In genomic region chr9:75609965-75610364, GRCm38 (mm10) we compare ENCODE assay signal across 9 mouse cellular contexts. TPM values are rescaled to one million over a fixed set of nuclear protein-coding genes. Genes with fewer than 3 reads are reported as not detected.
A peak's percentile ranks its signal among the peaks of the same experiment; 100 is the strongest.
DNase-seq lines count a peak whose midpoint lies in the region; ATAC-seq and TF ChIP-seq lines count a peak whose summit lies in the region.
"Had no signal": no experiment of that assay in that cellular context is flagged by ENCODE, and none has a peak within 500 bp of the region (broad histone marks: within the 10 kb centered on the region; RNA-seq: fewer than 3 reads in every experiment).

No protein-coding gene starts in this region.

- peak overlapping the region; percentile 68 for H3K4me3 ChIP-seq in layer of hippocampus, adult 2 months
- peak overlapping the region; percentile 81 for H3K4me3 ChIP-seq in embryonic facial prominence, embryonic 12.5 days
- peak overlapping the region; percentile 92 for H3K4me3 ChIP-seq in hindbrain, embryonic 13.5 days
- peak overlapping the region; percentile 77 for H3K4me3 ChIP-seq in neural tube, embryonic 12.5 days

- H3K27me3 ChIP-seq in embryonic facial prominence, embryonic 12.5 days: no peaks in the 10 kb centered on the region
- H3K27me3 ChIP-seq in hindbrain, embryonic 13.5 days: no peaks in the 10 kb centered on the region
- H3K27me3 ChIP-seq in neural tube, embryonic 12.5 days (replicated peaks): no peaks in the 10 kb centered on the region

- H3K9me3 ChIP-seq in embryonic facial prominence, embryonic 12.5 days: no peaks in the 10 kb centered on the region
- no peaks in the 10 kb centered on the region for H3K9me3 ChIP-seq in hindbrain, embryonic 13.5 days
- H3K9me3 ChIP-seq in neural tube, embryonic 12.5 days: no peaks in the 10 kb centered on the region
- H3K9me3 ChIP-seq: liver, embryonic 15.5 days had no signal

- 0 out of 2 replicates have a peak, but pooled peaks cover 3% of the 10 kb centered on the region for H3K4me1 ChIP-seq in embryonic facial prominence, embryonic 12.5 days
- peaks cover 21% of the 10 kb centered on the region for H3K4me1 ChIP-seq in hindbrain, embryonic 13.5 days (replicated peaks)
- H3K4me1 ChIP-seq in neural tube, embryonic 12.5 days: no peaks in the 10 kb centered on the region

- no peak for TF ChIP-seq CTCF in layer of hippocampus, adult 2 months (conservative IDR thresholded peaks at IDR 0.05)

- H3K36me3 ChIP-seq in embryonic facial prominence, embryonic 12.5 days: no peaks in the 10 kb centered on the region
- peaks cover 11% of the 10 kb centered on the region for H3K36me3 ChIP-seq in hindbrain, embryonic 13.5 days
- no peaks in the 10 kb centered on the region; the same call in 1 of the 2 replicates for H3K36me3 ChIP-seq in neural tube, embryonic 12.5 days
- H3K36me3 ChIP-seq: liver, embryonic 15.5 days had no signal

- peak overlapping the region; percentile 84 for H3K4me2 ChIP-seq in embryonic facial prominence, embryonic 12.5 days (replicated peaks)
- peak overlapping the region; percentile 70 for H3K4me2 ChIP-seq in hindbrain, embryonic 13.5 days
- peak overlapping the region; percentile 77 for H3K4me2 ChIP-seq in neural tube, embryonic 12.5 days (replicated peaks)

- H3K9ac ChIP-seq in embryonic facial prominence, embryonic 12.5 days: no peak overlapping the region
- peak overlapping the region; percentile 92 for H3K9ac ChIP-seq in hindbrain, embryonic 13.5 days
- peak overlapping the region; percentile 76 for H3K9ac ChIP-seq in neural tube, embryonic 12.5 days
- H3K9ac ChIP-seq: liver, embryonic 15.5 days had no signal

- WGBS in embryonic facial prominence, embryonic 12.5 days: 13% methylated on average over 16 of the region's 16 CpGs
- 6% methylated on average over 16 of the region's 16 CpGs for WGBS in hindbrain, embryonic 13.5 days
- WGBS in neural tube, embryonic 12.5 days: 12% methylated on average over 16 of the region's 16 CpGs

- DNase-seq in layer of hippocampus, adult 2 months (ENCODE audit: low spot score in 2 of 2): no peak
- no peak for DNase-seq in layer of hippocampus, postnatal 25 days (ENCODE audit: extremely low spot score in 1 of 2, low spot score in 1 of 2)
- no peak for DNase-seq in adrenal gland, postnatal 14 days
- DNase-seq in cerebellum, adult 8-10 months: no peak

- peak overlapping the region; percentile 97 for H3K27ac ChIP-seq in layer of hippocampus, adult 2 months
- H3K27ac ChIP-seq in embryonic facial prominence, embryonic 12.5 days: no peak overlapping the region
- H3K27ac ChIP-seq in hindbrain, embryonic 13.5 days: peak overlapping the region; percentile 95
- H3K27ac ChIP-seq in neural tube, embryonic 12.5 days: no peak overlapping the region; the same call in 1 of the 2 replicates
- H3K27ac ChIP-seq: liver, embryonic 15.5 days had no signal

- ATAC-seq in embryonic facial prominence, embryonic 12.5 days (ENCODE audit: insufficient number of reproducible peaks, insufficient read depth, low FRiP score, low TSS enrichment): no peak
- ATAC-seq in hindbrain, embryonic 13.5 days (ENCODE audit: low FRiP score): no peak
- ATAC-seq in neural tube, embryonic 12.5 days (ENCODE audit: low FRiP score, low read depth): no peak
- no peak for ATAC-seq in erythroid progenitor cell, adult 5-6 weeks (replicated peaks; ENCODE audit: low FRiP score, poor library complexity, severe bottlenecking)

RNA-seq across cellular contexts. Expression of gene Tmod2, which starts 1.2 kb away (rescaled TPM):
- total RNA-seq in layer of hippocampus, adult 2 months (2021): 100 to 1,000 TPM; 376 to 380 TPM
- total RNA-seq in layer of hippocampus, postnatal 25 days (2021): 100 to 1,000 TPM; 363 to 370 TPM
- polyA plus RNA-seq in embryonic facial prominence, embryonic 12.5 days (2016; fragmentation: Nextera tagmentation; extraction: Ambion mirVana): 36.0 and 40.1 TPM in 2 replicates
- polyA plus RNA-seq in hindbrain, embryonic 13.5 days (2015; fragmentation: Nextera tagmentation; extraction: Ambion mirVana): 198 and 199 TPM in 2 replicates
- 114 and 117 TPM in 2 replicates for polyA plus RNA-seq in neural tube, embryonic 12.5 days (2016; fragmentation: Nextera tagmentation; extraction: Ambion mirVana)
- 15.7 and 20.2 TPM in 2 replicates for total RNA-seq in adrenal gland, postnatal 14 days (2021)
- total RNA-seq in erythroid progenitor cell, adult 5-6 weeks (2015; ENCODE audit: low replicate concordance): not detected in 2 replicates
- not detected in 2 replicates for total RNA-seq in erythroid progenitor cell, adult 5-6 weeks (2017; ENCODE audit: low replicate concordance)

RNA-seq across cellular contexts. Expression of gene Lysmd2, which starts 15.6 kb away (rescaled TPM):
- 10 to 100 TPM; 56.6 to 60.3 TPM for total RNA-seq in layer of hippocampus, adult 2 months (2021)
- total RNA-seq in layer of hippocampus, postnatal 25 days (2021): 10 to 100 TPM; 58.2 to 67.7 TPM
- 28.5 and 28.6 TPM in 2 replicates for polyA plus RNA-seq in embryonic facial prominence, embryonic 12.5 days (2016; fragmentation: Nextera tagmentation; extraction: Ambion mirVana)
- polyA plus RNA-seq in hindbrain, embryonic 13.5 days (2015; fragmentation: Nextera tagmentation; extraction: Ambion mirVana): 24.8 and 26.2 TPM in 2 replicates
- polyA plus RNA-seq in neural tube, embryonic 12.5 days (2016; fragmentation: Nextera tagmentation; extraction: Ambion mirVana): 16.8 and 18.8 TPM in 2 replicates
- 18.8 and 20.5 TPM in 2 replicates for total RNA-seq in adrenal gland, postnatal 14 days (2021)
- total RNA-seq in erythroid progenitor cell, adult 5-6 weeks (2015; ENCODE audit: low replicate concordance): not detected in 2 replicates
- total RNA-seq in erythroid progenitor cell, adult 5-6 weeks (2017; ENCODE audit: low replicate concordance): not detected in 2 replicates

RNA-seq across cellular contexts. Expression of gene Tmod3, which starts 50.5 kb away (rescaled TPM):
- 10 to 100 TPM; 37.6 to 40.5 TPM for total RNA-seq in layer of hippocampus, adult 2 months (2021)
- 10 to 100 TPM; 38.7 to 42.6 TPM for total RNA-seq in layer of hippocampus, postnatal 25 days (2021)
- polyA plus RNA-seq in embryonic facial prominence, embryonic 12.5 days (2016; fragmentation: Nextera tagmentation; extraction: Ambion mirVana): 106 and 110 TPM in 2 replicates
- 82.3 and 85.3 TPM in 2 replicates for polyA plus RNA-seq in hindbrain, embryonic 13.5 days (2015; fragmentation: Nextera tagmentation; extraction: Ambion mirVana)
- 93.5 and 99.9 TPM in 2 replicates for polyA plus RNA-seq in neural tube, embryonic 12.5 days (2016; fragmentation: Nextera tagmentation; extraction: Ambion mirVana)
- 73.6 and 85.1 TPM in 2 replicates for total RNA-seq in adrenal gland, postnatal 14 days (2021)
- total RNA-seq in erythroid progenitor cell, adult 5-6 weeks (2015; ENCODE audit: low replicate concordance): 10.9 and 16.2 TPM in 2 replicates
- 16.9 and 42.4 TPM in 2 replicates for total RNA-seq in erythroid progenitor cell, adult 5-6 weeks (2017; ENCODE audit: low replicate concordance)

Comparison
In these comparisons a context has a peak if more than half of its experiments do, and no peak if none do; other contexts are left out.
1. H3K27ac ChIP-seq: peak in layer of hippocampus, adult 2 months (single experiment) and hindbrain, embryonic 13.5 days (single experiment); none in embryonic facial prominence, embryonic 12.5 days (single experiment) and neural tube, embryonic 12.5 days (single experiment).
2. RNA of gene Tmod2, which starts 1.2 kb away (total RNA-seq): 376 to 380 TPM in layer of hippocampus, adult 2 months and 363 to 370 TPM in layer of hippocampus, postnatal 25 days; 15.7 to 20.2 TPM in adrenal gland, postnatal 14 days and not detected in erythroid progenitor cell, adult 5-6 weeks; every median in the first group is over 10 times any median in the second.
3. RNA of gene Lysmd2, which starts 15.6 kb away (total RNA-seq): 58.2 to 67.7 TPM in layer of hippocampus, postnatal 25 days, 56.6 to 60.3 TPM in layer of hippocampus, adult 2 months and 18.8 to 20.5 TPM in adrenal gland, postnatal 14 days; not detected in erythroid progenitor cell, adult 5-6 weeks; every median in the first group is over 10 times any median in the second.
4. Peak in every context shown above with its lines, with median percentiles within 50 percentile points of each other: H3K4me3 ChIP-seq and H3K4me2 ChIP-seq.